Mouse (Mus musculus) forebrain, embryonic 14.5 days (tissue): ENCODE data around the gene Gtf3c5. TPM values are rescaled to one million over a fixed set of nuclear protein-coding genes. Genes with fewer than 3 reads are reported as not detected.
A peak's percentile ranks its signal among the peaks of the same experiment; 100 is the strongest.

Experiments
- ATAC-seq: fragments of 200-750 bp; cut with Nextera tagmentation; 2 replicates; pipeline ENCODE4 v1.8.0; 2017; ENCODE audit warnings: mild to moderate bottlenecking, moderate library complexity
- DNase-seq: peaks from one replicate; pipeline ENCODE4 v3.0.0-alpha.2; 2015; ENCODE audit warnings: low spot score
- H3K27ac ChIP-seq: fragments of 300-500 bp; sonication (generic); 2 replicates; pipeline ENCODE4 v1.5.1; 2014; ENCODE audit warnings: low read depth, mild to moderate bottlenecking, control low read depth, low read length, moderate library complexity
- H3K27me3 ChIP-seq: fragments of 300-500 bp; sonication (generic); replicated peaks from 2 replicates; pipeline ENCODE4 v1.6.1; 2014; ENCODE audit warnings: low read length, control low read depth, mixed read lengths; ENCODE audit not compliant: control insufficient read depth, insufficient read depth
- H3K36me3 ChIP-seq: fragments of 300-500 bp; sonication (generic); 2 replicates; pipeline ENCODE4 v1.6.1; 2014; ENCODE audit warnings: low read length, control low read depth; ENCODE audit not compliant: control insufficient read depth, insufficient read depth
- H3K4me1 ChIP-seq: fragments of 300-500 bp; sonication (generic); 2 replicates; pipeline ENCODE4 v1.6.1; 2014; ENCODE audit warnings: antibody characterized with exemption, low read length, control low read depth; ENCODE audit not compliant: control insufficient read depth, insufficient read depth
- H3K4me2 ChIP-seq: fragments of 300-500 bp; sonication (generic); 2 replicates; pipeline ENCODE4 v1.6.1; 2014; ENCODE audit warnings: mild to moderate bottlenecking, control low read depth, low read length
- H3K4me3 ChIP-seq: fragments of 300-500 bp; sonication (generic); 2 replicates; pipeline ENCODE4 v1.5.1; 2014; ENCODE audit warnings: low read depth, low read length, control low read depth
- H3K9ac ChIP-seq: fragments of 300-500 bp; sonication (generic); 2 replicates; pipeline ENCODE4 v1.6.1; 2014; ENCODE audit warnings: mild to moderate bottlenecking, low read length, control low read depth, moderate library complexity
- H3K9me3 ChIP-seq: fragments of 300-500 bp; sonication (generic); replicated peaks from 2 replicates; pipeline ENCODE4 v1.6.1; 2016; ENCODE audit warnings: low read length, control low read depth, mixed read lengths; ENCODE audit not compliant: control insufficient read depth
- WGBS: fragments of 180-500 bp; shearing (Covaris S2); extraction: QIAGEN DNeasy Blood & Tissue Kit; methylation state at CpG from one replicate; pipeline ENCODE4 v1.1.7; 2014; 5-methylcytosine and 5-hydroxymethylcytosine counted together
- polyA plus RNA-seq: library from polyadenylated mRNA; unstranded; fragments of >200 nt; fragmentation: Nextera tagmentation; extraction: Ambion mirVana; gene quantifications from 2 replicates; pipeline ENCODE4 v1.2.1, GENCODE M21; 2014

Gene Gtf3c5
- polyA plus RNA-seq, 1 experiment from 2014 or later = 20.5 TPM

GRCm38 (mm10) chr2:28588574-28588973 is 5.0 kb upstream of the Gtf3c5 start:
- Histone ChIP-seq H3K27ac (no peak overlapping the region), H3K4me2 (no peak overlapping the region), H3K4me1 (0 out of 2 replicates have a peak, but pooled peaks cover under 1% of the 10 kb centered on the region), H3K4me3 (no peak overlapping the region), H3K36me3 (no peaks in the 10 kb centered on the region), H3K27me3 (no peaks in the 10 kb centered on the region), H3K9me3 (no peaks in the 10 kb centered on the region), H3K9ac (no peak overlapping the region)
- 31% methylated on average over 1 of the region's 1 CpGs for WGBS
- DNase-seq = no peak
- ATAC-seq = no peak

GRCm38 (mm10) chr2:28585730-28586129 is 2.2 kb upstream of the Gtf3c5 start:
- Histone ChIP-seq H3K27me3 (no peaks in the 10 kb centered on the region), H3K27ac (no peak overlapping the region), H3K4me2 (no peak overlapping the region), H3K4me3 (no peak overlapping the region), H3K4me1 (0 out of 2 replicates have a peak, but pooled peaks cover 9% of the 10 kb centered on the region), H3K9me3 (no peaks in the 10 kb centered on the region), H3K36me3 (peaks cover 3% of the 10 kb centered on the region; the same call in 1 of the 2 replicates), H3K9ac (no peak overlapping the region)
- WGBS = 49% methylated on average over 2 of the region's 2 CpGs
- DNase-seq (no peak), ATAC-seq (no peak)

GRCm38 (mm10) chr2:28585043-28585571 is 1.6 kb upstream of the Gtf3c5 start:
- Histone ChIP-seq H3K4me2 (no peak overlapping the region), H3K9ac (no peak overlapping the region), H3K36me3 (peaks cover 4% of the 10 kb centered on the region; the same call in 1 of the 2 replicates), H3K27ac (no peak overlapping the region), H3K4me1 (0 out of 2 replicates have a peak, but pooled peaks cover 9% of the 10 kb centered on the region), H3K4me3 (no peak overlapping the region), H3K27me3 (no peaks in the 10 kb centered on the region), H3K9me3 (no peaks in the 10 kb centered on the region)
- DNase-seq (peak; percentile 94), ATAC-seq (no peak)
- 17% methylated on average over 6 of the region's 6 CpGs for WGBS

GRCm38 (mm10) chr2:28582647-28583353 is 751 bp downstream of the Gtf3c5 start:
- peak overlapping the region; percentile 62 for H3K4me2 ChIP-seq
- under 1% methylated on average over 56 of the region's 56 CpGs for WGBS

GRCm38 (mm10) chr2:28578003-28578402 is 5.5 kb downstream of the Gtf3c5 start:
- Histone ChIP-seq H3K27ac (no peak overlapping the region), H3K9ac (no peak overlapping the region), H3K4me3 (no peak overlapping the region), H3K4me2 (no peak overlapping the region), H3K4me1 (0 out of 2 replicates have a peak, but pooled peaks cover 6% of the 10 kb centered on the region), H3K27me3 (no peaks in the 10 kb centered on the region), H3K36me3 (peaks cover 64% of the 10 kb centered on the region), H3K9me3 (no peaks in the 10 kb centered on the region)
- DNase-seq (no peak), ATAC-seq (no peak)
- 59% methylated on average over 5 of the region's 5 CpGs for WGBS

More at GRCm38 (mm10) chr2:28582647-28583353, 751 bp downstream of the Gtf3c5 start:
- no peaks in the 10 kb centered on the region for H3K9me3 ChIP-seq
- peak overlapping the region; percentile 88 for H3K27ac ChIP-seq
- peak; percentile 95 for ATAC-seq
- no peaks in the 10 kb centered on the region for H3K27me3 ChIP-seq
- H3K4me3 ChIP-seq = peak overlapping the region; percentile 62
- H3K9ac ChIP-seq = peak overlapping the region; percentile 72
- H3K36me3 ChIP-seq = peaks cover 24% of the 10 kb centered on the region
- 0 out of 2 replicates have a peak, but pooled peaks cover 9% of the 10 kb centered on the region for H3K4me1 ChIP-seq
- peak; percentile 96 for DNase-seq

- H3K27me3 ChIP-seq = no peaks in the 10 kb centered on the region
- H3K4me1 ChIP-seq = 0 out of 2 replicates have a peak, but pooled peaks cover 6% of the 10 kb centered on the region
- no peak for ATAC-seq
- 89% methylated on average over 3 of the region's 3 CpGs for WGBS
- H3K27ac ChIP-seq = no peak overlapping the region
- no peak overlapping the region for H3K9ac ChIP-seq
- peaks cover 76% of the 10 kb centered on the region for H3K36me3 ChIP-seq
- no peak overlapping the region for H3K4me3 ChIP-seq
- no peak overlapping the region for H3K4me2 ChIP-seq
- DNase-seq = no peak
- no peaks in the 10 kb centered on the region for H3K9me3 ChIP-seq
Observed at GRCm38 (mm10) chr2:28576815-28577214, 6.7 kb downstream of the Gtf3c5 start.

- Histone ChIP-seq H3K27ac (no peak overlapping the region), H3K9me3 (no peaks in the 10 kb centered on the region), H3K4me1 (no peaks in the 10 kb centered on the region), H3K4me2 (no peak overlapping the region), H3K27me3 (no peaks in the 10 kb centered on the region), H3K36me3 (peaks cover 86% of the 10 kb centered on the region), H3K4me3 (no peak overlapping the region), H3K9ac (no peak overlapping the region)
- ATAC-seq (no peak), DNase-seq (no peak)
- 83% methylated on average over 4 of the region's 4 CpGs for WGBS
Observed at GRCm38 (mm10) chr2:28575341-28575740, 8.2 kb downstream of the Gtf3c5 start.

GRCm38 (mm10) chr2:28569903-28570302 is 13.6 kb downstream of the Gtf3c5 start:
- no peak overlapping the region for H3K27ac ChIP-seq
- no peaks in the 10 kb centered on the region for H3K27me3 ChIP-seq
- DNase-seq = no peak
- H3K9me3 ChIP-seq = no peaks in the 10 kb centered on the region
- ATAC-seq = no peak
- H3K4me3 ChIP-seq = no peak overlapping the region
- WGBS = 80% methylated on average over 2 of the region's 3 CpGs
- no peak overlapping the region for H3K4me2 ChIP-seq
- no peaks in the 10 kb centered on the region for H3K4me1 ChIP-seq
- H3K36me3 ChIP-seq = peaks cover 98% of the 10 kb centered on the region
- H3K9ac ChIP-seq = no peak overlapping the region

GRCm38 (mm10) chr2:28566545-28566944 is 17.0 kb downstream of the Gtf3c5 start:
- no peak overlapping the region for H3K27ac ChIP-seq
- no peak overlapping the region for H3K4me2 ChIP-seq
- no peak overlapping the region for H3K9ac ChIP-seq
- no peak overlapping the region for H3K4me3 ChIP-seq
- no peaks in the 10 kb centered on the region for H3K4me1 ChIP-seq
- no peak for ATAC-seq
- H3K36me3 ChIP-seq = peaks cover 68% of the 10 kb centered on the region
- H3K9me3 ChIP-seq = no peaks in the 10 kb centered on the region
- DNase-seq = no peak
- 87% methylated on average over 5 of the region's 5 CpGs for WGBS
- H3K27me3 ChIP-seq = no peaks in the 10 kb centered on the region
